Mouse (Mus musculus) testis, adult 2 months (tissue): ENCODE measurements at regions not wholly inside any gene's neighbourhood (a gene's known extent, or its start where the extent isn't known, plus 50 kb on each side); places are given as distances from the start of the nearest gene placed in this dataset.

Source experiments
- CTCF ChIP-seq: fragments of 200-500 bp; IDR thresholded peaks from 2 replicates; pipeline ENCODE4 v1.5.1; 2012; ENCODE audit warnings: low read depth, mild to moderate bottlenecking, inconsistent platforms, low read length, moderate library complexity; ENCODE audit not compliant: control insufficient read depth, insufficient read depth, insufficient replicate concordance
- POLR2A ChIP-seq: fragments of 200-500 bp; IDR thresholded peaks from 2 replicates; pipeline ENCODE4 v1.6.1; 2012; ENCODE audit warnings: low read depth, mild to moderate bottlenecking, inconsistent platforms, low read length, moderate library complexity; ENCODE audit not compliant: control insufficient read depth

GRCm38 (mm10) chr15:11463341-11463740 lies 63.9 kb upstream of the Tars start:
- TF ChIP-seq CTCF, result no peak
- no peak for TF ChIP-seq POLR2A
